Mouse (Mus musculus) thymus, adult 2 months (tissue): ENCODE results near the gene Arntl. TPM values are rescaled to one million over a fixed set of nuclear protein-coding genes. Genes with fewer than 3 reads are reported as not detected.

Experiments used
- DNase-seq: peaks from one replicate; pipeline ENCODE4 v3.0.0; 2021
- H3K27ac ChIP-seq: fragments of 200-500 bp; 2 replicates; pipeline ENCODE4 v1.5.1; 2012; ENCODE audit warnings: low read length, control low read depth; ENCODE audit not compliant: control insufficient read depth, insufficient read depth
- H3K27me3 ChIP-seq: fragments of 200-500 bp; 2 replicates; pipeline ENCODE4 v1.6.1; 2012; ENCODE audit warnings: mild to moderate bottlenecking, low read length, moderate library complexity, mixed read lengths; ENCODE audit not compliant: control insufficient read depth, insufficient read depth
- H3K36me3 ChIP-seq: fragments of 200-500 bp; 2 replicates; pipeline ENCODE4 v1.6.1; 2012; ENCODE audit warnings: mild to moderate bottlenecking, low read length, moderate library complexity; ENCODE audit not compliant: control insufficient read depth, insufficient read depth
- H3K4me1 ChIP-seq: fragments of 200-500 bp; replicated peaks from 2 replicates; pipeline ENCODE4 v1.6.1; 2012; ENCODE audit warnings: low read length; ENCODE audit not compliant: control insufficient read depth, insufficient read depth
- H3K4me3 ChIP-seq: fragments of 200-500 bp; 2 replicates; pipeline ENCODE4 v1.5.1; 2012; ENCODE audit warnings: mild to moderate bottlenecking, low read length, control low read depth, moderate library complexity; ENCODE audit not compliant: control insufficient read depth, insufficient read depth
- CTCF ChIP-seq: fragments of 200-500 bp; IDR thresholded peaks from 2 replicates; pipeline ENCODE4 v1.5.1; 2012; ENCODE audit warnings: mild to moderate bottlenecking, control low read depth, low read length, moderate library complexity, borderline replicate concordance; ENCODE audit not compliant: control insufficient read depth, poor library complexity, insufficient read depth; ENCODE audit errors: extremely low read depth
- POLR2A ChIP-seq: fragments of 200-500 bp; IDR thresholded peaks from 2 replicates; pipeline ENCODE4 v1.6.1; 2012; ENCODE audit warnings: mild to moderate bottlenecking, low read length, control low read depth, moderate library complexity; ENCODE audit not compliant: control insufficient read depth, poor library complexity, insufficient read depth; ENCODE audit errors: extremely low read depth
- WGBS: fragments of 180-500 bp; shearing (Covaris S2); methylation state at CpG from one replicate; pipeline ENCODE4 v1.1.7; 2018; 5-methylcytosine and 5-hydroxymethylcytosine counted together
- polyA plus RNA-seq: library from polyadenylated mRNA; depleted of rRNA; stranded (reverse); fragments of >200 nt; gene quantifications from 2 replicates; pipeline ENCODE4 v1.2.3, GENCODE M21; 2012

The Arntl gene
- polyA plus RNA-seq, 1 experiment = 43.9 TPM

GRCm38 (mm10) chr7:113238365-113238764 is 31.1 kb downstream of the Arntl start:
- peaks cover 20% of the 10 kb centered on the region for H3K4me1 ChIP-seq
- 98% methylated on average over 6 of the region's 6 CpGs for whole genome bisulfite sequencing
- H3K36me3 ChIP-seq = peaks cover 18% of the 10 kb centered on the region
- H3K27ac ChIP-seq = no peak overlapping the region
- H3K27me3 ChIP-seq = no peaks in the 10 kb centered on the region
- no peak for TF ChIP-seq POLR2A
- TF ChIP-seq CTCF = no peak
- DNase-seq = no peak
- no peak overlapping the region for H3K4me3 ChIP-seq

- TF ChIP-seq CTCF (no peak), POLR2A (no peak)
- H3K27ac ChIP-seq = no peak overlapping the region
These were observed 32.3 kb downstream of the Arntl start for GRCm38 (mm10) chr7:113239448-113240130.

GRCm38 (mm10) chr7:113240438-113240837 is 33.2 kb downstream of the Arntl start:
- H3K36me3 ChIP-seq = peaks cover 7% of the 10 kb centered on the region
- 73% methylated on average over 1 of the region's 1 CpGs for WGBS
- H3K27ac ChIP-seq = no peak overlapping the region
- H3K4me1 ChIP-seq = peaks cover 27% of the 10 kb centered on the region
- H3K27me3 ChIP-seq = no peaks in the 10 kb centered on the region
- no peak overlapping the region for H3K4me3 ChIP-seq
- DNase-seq = no peak
- TF ChIP-seq CTCF (no peak), POLR2A (no peak)

More at GRCm38 (mm10) chr7:113239448-113240130, 32.3 kb downstream of the Arntl start:
- Histone ChIP-seq H3K4me3 (no peak overlapping the region), H3K36me3 (peaks cover 14% of the 10 kb centered on the region), H3K4me1 (peaks cover 27% of the 10 kb centered on the region), H3K27me3 (no peaks in the 10 kb centered on the region)
- 66% methylated on average over 4 of the region's 4 CpGs for WGBS
- DNase-seq = no peak

- DNase-seq = no peak
- no peaks in the 10 kb centered on the region for H3K36me3 ChIP-seq
- H3K4me3 ChIP-seq = no peak overlapping the region
- WGBS = 15% methylated on average over 12 of the region's 12 CpGs
- TF ChIP-seq CTCF (no peak), POLR2A (no peak)
- H3K27me3 ChIP-seq = no peaks in the 10 kb centered on the region
- H3K4me1 ChIP-seq = peaks cover 27% of the 10 kb centered on the region
- H3K27ac ChIP-seq = peak overlapping the region; percentile 67
These were observed 34.8 kb downstream of the Arntl start for GRCm38 (mm10) chr7:113241901-113242661.

- 70% methylated on average over 6 of the region's 6 CpGs for WGBS
- TF ChIP-seq CTCF = no peak
- no peak for TF ChIP-seq POLR2A
- Histone ChIP-seq H3K36me3 (no peaks in the 10 kb centered on the region), H3K27ac (peak overlapping the region; percentile 53), H3K4me1 (peaks cover 27% of the 10 kb centered on the region), H3K4me3 (no peak overlapping the region), H3K27me3 (no peaks in the 10 kb centered on the region)
- DNase-seq = no peak
These were observed 35.4 kb downstream of the Arntl start for GRCm38 (mm10) chr7:113242688-113243087.

- no peak for DNase-seq
- no peak for TF ChIP-seq POLR2A
- TF ChIP-seq CTCF = no peak
- Histone ChIP-seq H3K36me3 (no peaks in the 10 kb centered on the region), H3K27ac (no peak overlapping the region), H3K4me3 (no peak overlapping the region), H3K27me3 (no peaks in the 10 kb centered on the region), H3K4me1 (peaks cover 27% of the 10 kb centered on the region)
- 92% methylated on average over 5 of the region's 5 CpGs for WGBS
These were observed 37.9 kb downstream of the Arntl start for GRCm38 (mm10) chr7:113245144-113245543.
